Comparison of ENCODE assay signal across 13 mouse cellular contexts in genomic region chr11:120512790-120513453, GRCm38 (mm10). TPM values are rescaled to one million over a fixed set of nuclear protein-coding genes. Genes with fewer than 3 reads are reported as not detected.
A peak's percentile ranks its signal among the peaks of the same experiment; 100 is the strongest.
DNase-seq lines count a peak whose midpoint lies in the region; ATAC-seq lines count a peak whose summit lies in the region.
"Had no signal": no experiment of that assay in that cellular context is flagged by ENCODE, and none has a peak within 500 bp of the region (broad histone marks: within the 10 kb centered on the region; RNA-seq: fewer than 3 reads in every experiment).

No protein-coding gene starts in this region.

- ATAC-seq in cerebellum, adult (ENCODE audit: insufficient number of reproducible peaks, low FRiP score, low TSS enrichment), result peak; percentile 56; the same call in 1 of the 2 replicates
- no peak for ATAC-seq in neural tube, embryonic 15.5 days (ENCODE audit: low FRiP score)
- ATAC-seq in kidney, embryonic 16.5 days (ENCODE audit: low FRiP score, low TSS enrichment), result no peak
- ATAC-seq: intestine, embryonic 15.5 days; midbrain, embryonic 15.5 days had no signal

- H3K36me3 ChIP-seq in neural tube, embryonic 15.5 days, result no peaks in the 10 kb centered on the region
- no peaks in the 10 kb centered on the region for H3K36me3 ChIP-seq in kidney, embryonic 16.5 days (ENCODE audit: insufficient read depth, low read length)
- H3K36me3 ChIP-seq: intestine, embryonic 15.5 days; midbrain, embryonic 15.5 days had no signal

- peaks cover 9% of the 10 kb centered on the region; the same call in 1 of the 2 replicates for H3K4me1 ChIP-seq in neural tube, embryonic 15.5 days
- peaks cover 18% of the 10 kb centered on the region; the same call in 1 of the 2 replicates for H3K4me1 ChIP-seq in kidney, embryonic 16.5 days (ENCODE audit: insufficient read depth, low read length)

- 31% methylated on average over 6 of the region's 6 CpGs for WGBS in neural tube, embryonic 15.5 days
- WGBS in kidney, embryonic 16.5 days, result 24% methylated on average over 6 of the region's 6 CpGs

- H3K4me3 ChIP-seq in neural tube, embryonic 15.5 days (replicated peaks), result no peak overlapping the region
- H3K4me3 ChIP-seq in kidney, embryonic 16.5 days (ENCODE audit: low read length), result no peak overlapping the region
- H3K4me3 ChIP-seq: intestine, embryonic 15.5 days; midbrain, embryonic 15.5 days had no signal

- no peaks in the 10 kb centered on the region for H3K9me3 ChIP-seq in neural tube, embryonic 15.5 days (replicated peaks)
- H3K9me3 ChIP-seq in kidney, embryonic 16.5 days (ENCODE audit: low read length), result no peaks in the 10 kb centered on the region
- H3K9me3 ChIP-seq: intestine, embryonic 15.5 days; midbrain, embryonic 15.5 days had no signal

- H3K27ac ChIP-seq in neural tube, embryonic 15.5 days (replicated peaks), result no peak overlapping the region
- no peak overlapping the region for H3K27ac ChIP-seq in kidney, embryonic 16.5 days (ENCODE audit: low read length)
- H3K27ac ChIP-seq: intestine, embryonic 15.5 days; midbrain, embryonic 15.5 days had no signal

- no peaks in the 10 kb centered on the region for H3K27me3 ChIP-seq in neural tube, embryonic 15.5 days (replicated peaks)
- no peaks in the 10 kb centered on the region for H3K27me3 ChIP-seq in kidney, embryonic 16.5 days (ENCODE audit: insufficient read depth, low read length)
- H3K27me3 ChIP-seq: intestine, embryonic 15.5 days; midbrain, embryonic 15.5 days had no signal

- DNase-seq in cerebellum, postnatal 4 days (ENCODE audit: low spot score in 2 of 2), result no peak
- peak; percentile 56 for DNase-seq in neural tube, embryonic 10.5 days (ENCODE audit: extremely low spot score, low spot score)
- DNase-seq in cerebellum, postnatal 25 days, result peak; percentile 75 to 82
- no peak for DNase-seq in thymus, postnatal 0 days (ENCODE audit: low spot score)
- no peak for DNase-seq in lung, adult 18-20 months
- DNase-seq: heart, adult 11 months; thymus, adult 2 months had no signal

- no peak overlapping the region for H3K4me2 ChIP-seq in neural tube, embryonic 15.5 days
- no peak overlapping the region for H3K4me2 ChIP-seq in kidney, embryonic 16.5 days (replicated peaks; ENCODE audit: low read depth, low read length)
- H3K4me2 ChIP-seq: intestine, embryonic 15.5 days; liver, embryonic 11.5 days; midbrain, embryonic 15.5 days had no signal

- H3K9ac ChIP-seq in neural tube, embryonic 15.5 days (replicated peaks), result no peak overlapping the region
- no peak overlapping the region for H3K9ac ChIP-seq in kidney, embryonic 16.5 days (replicated peaks; ENCODE audit: low read length)
- H3K9ac ChIP-seq: intestine, embryonic 15.5 days; midbrain, embryonic 15.5 days had no signal

RNA-seq across cellular contexts. Expression of gene Gcgr, which starts 17.6 kb away (rescaled TPM):
- 0.26 and 0.41 TPM in 2 replicates for polyA plus RNA-seq in neural tube, embryonic 15.5 days (2015; fragmentation: Nextera tagmentation; extraction: Ambion mirVana)
- 0.14 and 0.18 TPM in 2 replicates for polyA plus RNA-seq in thymus, postnatal 0 days (2015; fragmentation: Nextera tagmentation; extraction: Ambion mirVana)
- polyA plus RNA-seq in kidney, embryonic 16.5 days (2015; fragmentation: Nextera tagmentation; extraction: Ambion mirVana), result 4.7 and 5.5 TPM in 2 replicates

RNA-seq across cellular contexts. Expression of gene Slc25a10, which starts 21.3 kb away (rescaled TPM):
- polyA plus RNA-seq in neural tube, embryonic 15.5 days (2015; fragmentation: Nextera tagmentation; extraction: Ambion mirVana), result 27.6 and 33.6 TPM in 2 replicates
- polyA plus RNA-seq in thymus, postnatal 0 days (2015; fragmentation: Nextera tagmentation; extraction: Ambion mirVana), result 28.6 and 29.4 TPM in 2 replicates
- 120 and 123 TPM in 2 replicates for polyA plus RNA-seq in kidney, embryonic 16.5 days (2015; fragmentation: Nextera tagmentation; extraction: Ambion mirVana)

RNA-seq across cellular contexts. Expression of gene Mrpl12, which starts 28.5 kb away (rescaled TPM):
- polyA plus RNA-seq in neural tube, embryonic 15.5 days (2015; fragmentation: Nextera tagmentation; extraction: Ambion mirVana), result 142 and 144 TPM in 2 replicates
- 133 and 148 TPM in 2 replicates for polyA plus RNA-seq in thymus, postnatal 0 days (2015; fragmentation: Nextera tagmentation; extraction: Ambion mirVana)
- polyA plus RNA-seq in kidney, embryonic 16.5 days (2015; fragmentation: Nextera tagmentation; extraction: Ambion mirVana), result 176 and 177 TPM in 2 replicates

RNA-seq across cellular contexts. Expression of gene Mcrip1, which starts 36.6 kb away (rescaled TPM):
- 229 and 235 TPM in 2 replicates for polyA plus RNA-seq in neural tube, embryonic 15.5 days (2015; fragmentation: Nextera tagmentation; extraction: Ambion mirVana)
- polyA plus RNA-seq in thymus, postnatal 0 days (2015; fragmentation: Nextera tagmentation; extraction: Ambion mirVana), result 179 and 196 TPM in 2 replicates
- polyA plus RNA-seq in kidney, embryonic 16.5 days (2015; fragmentation: Nextera tagmentation; extraction: Ambion mirVana), result 218 and 232 TPM in 2 replicates

RNA-seq across cellular contexts. Expression of gene Ppp1r27, which starts 38.0 kb away (rescaled TPM):
- polyA plus RNA-seq in neural tube, embryonic 15.5 days (2015; fragmentation: Nextera tagmentation; extraction: Ambion mirVana), result 0.69 and 14.1 TPM in 2 replicates
- 13.7 and 17.1 TPM in 2 replicates for polyA plus RNA-seq in thymus, postnatal 0 days (2015; fragmentation: Nextera tagmentation; extraction: Ambion mirVana)
- polyA plus RNA-seq in kidney, embryonic 16.5 days (2015; fragmentation: Nextera tagmentation; extraction: Ambion mirVana), result 0.55 and 0.57 TPM in 2 replicates
- polyA plus RNA-seq: intestine, embryonic 15.5 days; liver, embryonic 11.5 days; midbrain, embryonic 15.5 days had no signal

Comparison
In these comparisons a context has a peak if more than half of its experiments do, and no peak if none do; other contexts are left out.
1. DNase-seq: peak in neural tube, embryonic 10.5 days (single experiment) and cerebellum, postnatal 25 days (2 of 2); none in cerebellum, postnatal 4 days (0 of 2), thymus, postnatal 0 days (single experiment) and lung, adult 18-20 months (0 of 2).